Mouse (Mus musculus) lung, postnatal 0 days (tissue): ENCODE measurements around the gene Gm20388.

ENCODE experiments used
- CTCF ChIP-seq: IDR thresholded peaks from 2 replicates; pipeline ENCODE4 v1.5.1; 2016; ENCODE audit warnings: antibody characterized with exemption, mild to moderate bottlenecking
- EP300 ChIP-seq: IDR thresholded peaks from 2 replicates; pipeline ENCODE4 v1.6.1; 2016; ENCODE audit warnings: antibody characterized with exemption, mild to moderate bottlenecking, control low read depth

GRCm38 (mm10) chr8:120724816-120725575 is 814.4 kb downstream of the Gm20388 start:
- no peak for TF ChIP-seq EP300
- TF ChIP-seq CTCF: no peak
